Mouse (Mus musculus) cerebellum, postnatal 25 days (tissue): ENCODE measurements at regions not wholly inside any gene's neighbourhood (a gene's known extent, or its start where the extent isn't known, plus 50 kb on each side); places are given as distances from the start of the nearest gene placed in this dataset.
"Not testable (repeated sequence)": the region's sequence is repeated elsewhere in the genome, so short reads cannot be mapped to it uniquely, and the experiment has no call there.

Source experiments
- DNase-seq, 2 experiments: peaks; one replicate each; pipeline ENCODE4 v3.0.0; 2021; ENCODE audit warnings: mixed read lengths in 2 of 2

GRCm38 (mm10) chr12:74825664-74826063 is 351.5 kb downstream of the Kcnh5 start:
- no peak for DNase-seq

GRCm38 (mm10) chr12:74824735-74825494 is 352.2 kb downstream of the Kcnh5 start:
- peak in 1 of 2 experiments; percentile 11 for DNase-seq

GRCm38 (mm10) chr12:74816181-74816580 is 361.0 kb downstream of the Kcnh5 start:
- DNase-seq: not testable (repeated sequence)

- DNase-seq: not testable (repeated sequence)
Observed at GRCm38 (mm10) chr12:74808571-74808970, 368.6 kb downstream of the Kcnh5 start.

GRCm38 (mm10) chr12:74807926-74808325 is 369.2 kb downstream of the Kcnh5 start:
- DNase-seq: not testable (repeated sequence)

GRCm38 (mm10) chr12:74803740-74804512 is 373.2 kb downstream of the Kcnh5 start:
- peak in 1 of 2 experiments; percentile 64 for DNase-seq

GRCm38 (mm10) chr12:74792036-74792435 is 385.1 kb downstream of the Kcnh5 start:
- DNase-seq: no peak

GRCm38 (mm10) chr12:74762284-74762683 is 414.8 kb downstream of the Kcnh5 start:
- no peak for DNase-seq

GRCm38 (mm10) chr12:74745051-74745450 is 428.9 kb upstream of the Gm11042 start:
- DNase-seq: no peak

GRCm38 (mm10) chr12:74728866-74729265 is 412.7 kb upstream of the Gm11042 start:
- no peak for DNase-seq

GRCm38 (mm10) chr12:74679149-74679548 is 363.0 kb upstream of the Gm11042 start:
- no peak for DNase-seq

- no peak for DNase-seq
Observed at GRCm38 (mm10) chr12:74677835-74678234, 361.6 kb upstream of the Gm11042 start.

GRCm38 (mm10) chr12:74658406-74658805 is 342.2 kb upstream of the Gm11042 start:
- no peak for DNase-seq

GRCm38 (mm10) chr12:74657036-74657648 is 340.9 kb upstream of the Gm11042 start:
- no peak for DNase-seq

GRCm38 (mm10) chr12:74651256-74651655 is 335.1 kb upstream of the Gm11042 start:
- DNase-seq: no peak

GRCm38 (mm10) chr12:74632827-74633226 is 316.6 kb upstream of the Gm11042 start:
- DNase-seq: no peak

- no peak for DNase-seq
Observed at GRCm38 (mm10) chr12:74595208-74595607, 279.0 kb upstream of the Gm11042 start.

- DNase-seq: no peak
Observed at GRCm38 (mm10) chr12:74554599-74554998, 238.4 kb upstream of the Gm11042 start.

GRCm38 (mm10) chr12:74544172-74544571 is 228.0 kb upstream of the Gm11042 start:
- no peak for DNase-seq

GRCm38 (mm10) chr12:74534882-74535281 is 218.7 kb upstream of the Gm11042 start:
- no peak for DNase-seq

- DNase-seq: peak in 1 of 2 experiments; percentile 16
Observed at GRCm38 (mm10) chr12:74528983-74529566, 212.9 kb upstream of the Gm11042 start.

- DNase-seq: peak; percentile 34 to 54
Observed at GRCm38 (mm10) chr12:74527190-74527621, 211.0 kb upstream of the Gm11042 start.

GRCm38 (mm10) chr12:74523988-74524387 is 207.8 kb upstream of the Gm11042 start:
- DNase-seq: no peak
